Mouse (Mus musculus): ENCODE results near the gene Ngdn.

DNA sequence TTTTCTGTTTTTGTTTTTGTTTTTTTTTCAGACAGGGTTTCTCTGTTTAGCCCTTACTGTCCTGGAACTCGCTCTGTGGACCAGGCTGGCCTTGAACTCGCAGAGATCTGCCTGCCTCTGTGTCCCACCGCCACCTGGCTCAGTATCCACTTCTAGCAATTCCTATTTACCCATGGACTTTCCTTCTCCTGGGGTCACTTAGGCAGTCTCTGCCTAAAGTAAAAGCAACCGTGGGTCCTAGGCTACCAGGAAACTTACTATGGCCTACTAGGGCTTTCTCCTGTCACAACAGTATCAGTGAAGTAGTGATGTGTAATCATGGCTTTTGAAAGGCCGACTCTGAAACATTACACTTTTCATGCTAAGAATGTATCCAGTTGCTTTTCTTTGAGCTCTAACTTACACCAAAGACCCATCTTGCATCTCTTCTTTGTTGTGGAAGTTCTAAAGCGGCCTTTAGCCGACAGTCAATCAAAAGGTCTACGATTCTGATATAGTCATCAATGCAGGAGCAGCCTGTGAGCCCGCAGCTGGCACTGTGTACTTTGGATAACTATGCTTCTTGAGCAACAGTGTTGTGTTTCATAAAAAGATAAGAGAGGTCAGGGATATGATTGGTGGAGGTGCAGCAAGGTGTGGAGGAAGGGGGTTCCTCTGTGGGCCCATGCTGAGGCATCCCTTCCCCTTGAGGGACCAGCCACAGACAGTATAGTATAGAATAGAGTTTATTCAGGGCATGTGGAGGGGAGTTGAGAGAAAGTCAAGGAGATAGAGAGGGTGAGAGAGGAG is 7.9 kb upstream of the Ngdn start:
- TF ChIP-seq CTCF (IDR thresholded peaks at IDR 0.05; ENCODE audit: control insufficient read depth, insufficient read depth, low read length) (no peak), POLR2A (IDR thresholded peaks at IDR 0.05; ENCODE audit: borderline replicate concordance, control insufficient read depth, low read depth, low read length) (no peak)

Data from bone marrow, adult 2 months (tissue).